Mouse (Mus musculus) forebrain, embryonic 14.5 days (tissue): ENCODE results near the gene Add3. TPM values are rescaled to one million over a fixed set of nuclear protein-coding genes. Genes with fewer than 3 reads are reported as not detected.

Experiments
- ATAC-seq: fragments of 200-750 bp; cut with Nextera tagmentation; 2 replicates; pipeline ENCODE4 v1.8.0; 2017; ENCODE audit warnings: mild to moderate bottlenecking, moderate library complexity
- DNase-seq: peaks from one replicate; pipeline ENCODE4 v3.0.0-alpha.2; 2015; ENCODE audit warnings: low spot score
- H3K27ac ChIP-seq: fragments of 300-500 bp; sonication (generic); 2 replicates; pipeline ENCODE4 v1.5.1; 2014; ENCODE audit warnings: low read depth, mild to moderate bottlenecking, control low read depth, low read length, moderate library complexity
- H3K27me3 ChIP-seq: fragments of 300-500 bp; sonication (generic); replicated peaks from 2 replicates; pipeline ENCODE4 v1.6.1; 2014; ENCODE audit warnings: low read length, control low read depth, mixed read lengths; ENCODE audit not compliant: control insufficient read depth, insufficient read depth
- H3K36me3 ChIP-seq: fragments of 300-500 bp; sonication (generic); 2 replicates; pipeline ENCODE4 v1.6.1; 2014; ENCODE audit warnings: low read length, control low read depth; ENCODE audit not compliant: control insufficient read depth, insufficient read depth
- H3K4me1 ChIP-seq: fragments of 300-500 bp; sonication (generic); 2 replicates; pipeline ENCODE4 v1.6.1; 2014; ENCODE audit warnings: antibody characterized with exemption, low read length, control low read depth; ENCODE audit not compliant: control insufficient read depth, insufficient read depth
- H3K4me2 ChIP-seq: fragments of 300-500 bp; sonication (generic); 2 replicates; pipeline ENCODE4 v1.6.1; 2014; ENCODE audit warnings: mild to moderate bottlenecking, control low read depth, low read length
- H3K4me3 ChIP-seq: fragments of 300-500 bp; sonication (generic); 2 replicates; pipeline ENCODE4 v1.5.1; 2014; ENCODE audit warnings: low read depth, low read length, control low read depth
- H3K9ac ChIP-seq: fragments of 300-500 bp; sonication (generic); 2 replicates; pipeline ENCODE4 v1.6.1; 2014; ENCODE audit warnings: mild to moderate bottlenecking, low read length, control low read depth, moderate library complexity
- H3K9me3 ChIP-seq: fragments of 300-500 bp; sonication (generic); replicated peaks from 2 replicates; pipeline ENCODE4 v1.6.1; 2016; ENCODE audit warnings: low read length, control low read depth, mixed read lengths; ENCODE audit not compliant: control insufficient read depth
- WGBS: fragments of 180-500 bp; shearing (Covaris S2); extraction: QIAGEN DNeasy Blood & Tissue Kit; methylation state at CpG from one replicate; pipeline ENCODE4 v1.1.7; 2014; 5-methylcytosine and 5-hydroxymethylcytosine counted together
- polyA plus RNA-seq: library from polyadenylated mRNA; unstranded; fragments of >200 nt; fragmentation: Nextera tagmentation; extraction: Ambion mirVana; gene quantifications from 2 replicates; pipeline ENCODE4 v1.2.1, GENCODE M21; 2014

Gene Add3
- polyA plus RNA-seq, 1 experiment from 2014 or later, result 25.2 TPM

DNA sequence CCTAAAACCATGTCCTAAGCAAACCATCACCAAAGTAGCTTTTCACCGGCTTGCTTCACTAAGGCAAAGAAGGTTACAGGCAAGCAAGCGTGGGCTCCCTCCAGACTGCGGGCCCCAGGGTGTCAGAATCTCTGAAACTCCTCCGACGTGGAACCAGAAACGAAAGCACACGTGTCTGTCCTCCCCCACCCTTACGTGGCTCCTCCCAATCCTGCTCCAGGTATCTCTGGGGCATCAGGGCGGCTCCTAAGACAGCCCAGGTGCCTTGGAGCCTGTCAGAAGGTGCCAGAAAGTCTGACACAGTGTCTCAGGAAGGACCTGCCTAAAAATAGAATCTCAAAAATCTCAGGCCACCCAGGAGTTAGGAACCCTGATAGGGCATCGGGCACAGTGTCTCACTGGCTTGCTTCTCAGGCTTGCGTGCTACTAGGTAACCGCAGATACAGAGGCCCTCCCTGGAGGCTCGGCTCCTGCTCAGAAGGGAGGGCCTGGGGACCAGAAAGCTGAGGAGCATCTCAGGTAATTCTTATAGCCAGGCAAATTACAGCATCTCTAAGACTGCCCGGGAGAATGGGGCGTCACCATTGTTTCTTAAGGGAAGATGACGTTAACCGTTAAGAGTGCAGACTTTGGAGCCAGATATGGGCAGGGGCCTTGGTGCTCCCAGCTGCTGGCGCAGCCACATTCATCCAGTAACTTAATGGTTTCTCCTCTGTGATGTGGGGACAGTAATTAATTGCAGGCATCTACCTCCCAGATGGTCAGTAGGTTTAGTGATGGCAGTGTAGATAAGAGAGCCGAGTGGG lies 136.9 kb downstream of the Add3 start:
- Histone ChIP-seq H3K4me2 (no peak overlapping the region), H3K9me3 (no peaks in the 10 kb centered on the region), H3K36me3 (no peaks in the 10 kb centered on the region), H3K27me3 (no peaks in the 10 kb centered on the region), H3K9ac (no peak overlapping the region), H3K4me3 (no peak overlapping the region), H3K27ac (no peak overlapping the region), H3K4me1 (peaks cover 5% of the 10 kb centered on the region; the same call in 1 of the 2 replicates)
- no peak for DNase-seq
- 78% methylated on average over 19 of the region's 19 CpGs for WGBS
- no peak for ATAC-seq

DNA sequence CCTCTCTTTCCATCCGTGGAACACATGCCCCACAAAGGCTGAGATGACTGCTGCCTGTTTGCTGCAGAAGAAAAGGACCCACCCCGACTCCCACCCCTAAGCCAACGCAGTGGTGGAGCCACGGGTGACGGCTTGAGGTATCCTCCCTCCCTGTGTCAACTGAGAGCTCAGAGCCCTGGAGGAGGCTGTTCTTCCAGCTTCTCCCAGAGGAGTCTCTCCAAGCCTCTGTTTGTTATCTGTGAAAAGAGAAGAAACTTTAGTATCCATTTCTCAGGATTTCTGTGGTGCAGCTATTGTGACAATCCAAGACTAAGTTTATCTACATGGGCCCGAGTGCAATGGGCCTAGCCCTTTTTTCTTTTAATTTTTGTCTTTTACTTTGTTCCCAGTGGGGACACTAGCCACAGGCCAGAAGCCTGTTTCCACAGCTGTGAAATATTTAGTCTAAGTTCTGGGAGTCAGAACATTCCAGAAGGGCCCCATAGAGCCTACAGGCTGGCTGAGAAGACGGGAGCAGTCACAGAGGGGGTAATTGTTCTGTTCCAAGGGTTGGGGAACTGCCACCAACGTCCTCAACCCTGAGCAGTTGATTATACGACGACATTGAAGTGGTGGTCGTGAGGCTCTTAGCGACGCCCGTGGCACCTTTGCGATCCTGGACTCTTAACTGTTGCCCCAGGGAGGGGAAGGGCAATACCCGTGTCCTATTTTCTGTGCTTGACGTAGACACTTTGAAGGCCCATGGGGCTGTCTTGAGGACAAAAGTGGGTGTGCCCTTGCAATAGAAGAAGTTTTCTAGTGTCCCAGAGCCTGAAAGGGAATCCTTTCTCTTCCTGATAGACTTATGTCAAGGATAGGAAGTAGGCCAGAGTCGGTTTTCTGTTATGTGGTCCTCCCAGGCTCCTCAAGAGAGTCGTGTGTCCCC lies 138.5 kb downstream of the Add3 start:
- Histone ChIP-seq H3K9ac (no peak overlapping the region), H3K27me3 (no peaks in the 10 kb centered on the region), H3K4me1 (peaks cover 7% of the 10 kb centered on the region; the same call in 1 of the 2 replicates), H3K27ac (no peak overlapping the region), H3K9me3 (no peaks in the 10 kb centered on the region), H3K36me3 (no peaks in the 10 kb centered on the region), H3K4me3 (no peak overlapping the region), H3K4me2 (no peak overlapping the region)
- ATAC-seq (no peak), DNase-seq (no peak)
- WGBS, result 74% methylated on average over 19 of the region's 19 CpGs

DNA sequence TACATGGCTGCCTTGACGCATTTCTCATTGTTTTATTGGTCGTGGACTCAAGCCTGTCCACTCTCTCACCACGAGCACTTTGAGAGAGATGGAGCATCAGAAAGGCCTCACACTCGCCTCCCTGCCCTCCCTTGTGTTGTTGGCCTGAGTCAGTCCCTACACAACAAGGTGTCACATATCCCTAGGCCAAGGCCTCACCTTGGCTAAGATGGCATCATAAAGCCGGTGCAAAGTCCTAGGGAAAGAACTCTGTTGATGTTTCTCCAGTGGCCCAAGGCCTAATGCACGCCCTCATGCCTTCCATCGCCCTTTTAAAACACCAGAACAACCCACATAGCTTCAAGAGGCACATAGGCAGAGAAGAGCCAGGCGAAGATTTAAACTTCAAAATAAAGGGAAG lies 140.0 kb downstream of the Add3 start:
- ATAC-seq (no peak), DNase-seq (no peak)
- H3K4me1 ChIP-seq, result peaks cover 19% of the 10 kb centered on the region
- no peak overlapping the region for H3K4me3 ChIP-seq
- no peak overlapping the region for H3K27ac ChIP-seq
- H3K4me2 ChIP-seq, result no peak overlapping the region
- H3K27me3 ChIP-seq, result no peaks in the 10 kb centered on the region
- WGBS, result 89% methylated on average over 8 of the region's 8 CpGs
- H3K9ac ChIP-seq, result no peak overlapping the region
- no peaks in the 10 kb centered on the region for H3K36me3 ChIP-seq
- no peaks in the 10 kb centered on the region for H3K9me3 ChIP-seq

DNA sequence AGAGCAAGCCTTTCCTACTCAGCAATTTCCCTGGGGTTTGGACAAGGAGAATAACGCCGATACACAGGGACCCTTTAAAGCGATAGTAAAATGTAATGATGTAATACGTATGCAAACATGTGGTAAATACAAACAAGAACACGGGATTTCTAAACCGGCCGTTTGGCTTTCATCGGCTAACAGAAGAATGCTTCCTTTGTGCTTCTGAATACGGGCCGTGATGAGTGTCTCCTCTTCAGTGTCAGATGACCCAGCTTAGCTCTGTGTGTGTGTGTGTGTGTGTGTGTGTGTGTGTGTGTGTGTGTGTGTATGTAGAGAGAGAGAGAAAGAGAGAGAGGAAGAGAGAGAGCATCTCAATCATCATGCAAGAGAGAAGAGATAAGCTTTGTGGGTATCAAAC lies 142.3 kb downstream of the Add3 start:
- Histone ChIP-seq H3K4me3 (no peak overlapping the region), H3K36me3 (no peaks in the 10 kb centered on the region), H3K9ac (no peak overlapping the region), H3K9me3 (no peaks in the 10 kb centered on the region), H3K27ac (no peak overlapping the region), H3K4me2 (no peak overlapping the region), H3K27me3 (no peaks in the 10 kb centered on the region), H3K4me1 (peaks cover 20% of the 10 kb centered on the region)
- WGBS, result 24% methylated on average over 10 of the region's 10 CpGs
- ATAC-seq (no peak), DNase-seq (peak; percentile 49)

DNA sequence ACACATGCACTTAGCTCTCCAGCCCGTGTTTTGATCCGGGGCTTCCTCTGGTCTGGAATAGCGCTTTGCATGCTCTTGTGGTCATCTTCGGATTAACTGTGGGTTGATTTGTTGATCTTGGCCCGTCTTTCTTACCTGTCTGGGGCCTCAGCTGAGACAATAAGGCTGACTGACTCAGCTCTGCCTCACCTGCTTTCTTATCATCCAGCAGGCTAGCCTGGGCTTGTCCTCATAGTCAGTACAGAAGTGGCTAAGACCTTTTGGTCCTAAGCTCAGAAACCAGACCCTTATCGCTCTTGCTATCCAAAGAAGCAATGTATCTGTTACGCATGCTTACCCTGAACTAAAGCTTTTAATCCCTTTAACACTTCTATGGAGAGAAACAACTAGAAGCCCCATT lies 143.5 kb downstream of the Add3 start:
- H3K27ac ChIP-seq, result no peak overlapping the region
- 79% methylated on average over 7 of the region's 7 CpGs for WGBS
- H3K27me3 ChIP-seq, result no peaks in the 10 kb centered on the region
- H3K9me3 ChIP-seq, result no peaks in the 10 kb centered on the region
- no peak overlapping the region for H3K4me3 ChIP-seq
- ATAC-seq (no peak), DNase-seq (no peak)
- H3K4me1 ChIP-seq, result peaks cover 20% of the 10 kb centered on the region
- no peak overlapping the region for H3K9ac ChIP-seq
- H3K36me3 ChIP-seq, result no peaks in the 10 kb centered on the region
- no peak overlapping the region for H3K4me2 ChIP-seq

DNA sequence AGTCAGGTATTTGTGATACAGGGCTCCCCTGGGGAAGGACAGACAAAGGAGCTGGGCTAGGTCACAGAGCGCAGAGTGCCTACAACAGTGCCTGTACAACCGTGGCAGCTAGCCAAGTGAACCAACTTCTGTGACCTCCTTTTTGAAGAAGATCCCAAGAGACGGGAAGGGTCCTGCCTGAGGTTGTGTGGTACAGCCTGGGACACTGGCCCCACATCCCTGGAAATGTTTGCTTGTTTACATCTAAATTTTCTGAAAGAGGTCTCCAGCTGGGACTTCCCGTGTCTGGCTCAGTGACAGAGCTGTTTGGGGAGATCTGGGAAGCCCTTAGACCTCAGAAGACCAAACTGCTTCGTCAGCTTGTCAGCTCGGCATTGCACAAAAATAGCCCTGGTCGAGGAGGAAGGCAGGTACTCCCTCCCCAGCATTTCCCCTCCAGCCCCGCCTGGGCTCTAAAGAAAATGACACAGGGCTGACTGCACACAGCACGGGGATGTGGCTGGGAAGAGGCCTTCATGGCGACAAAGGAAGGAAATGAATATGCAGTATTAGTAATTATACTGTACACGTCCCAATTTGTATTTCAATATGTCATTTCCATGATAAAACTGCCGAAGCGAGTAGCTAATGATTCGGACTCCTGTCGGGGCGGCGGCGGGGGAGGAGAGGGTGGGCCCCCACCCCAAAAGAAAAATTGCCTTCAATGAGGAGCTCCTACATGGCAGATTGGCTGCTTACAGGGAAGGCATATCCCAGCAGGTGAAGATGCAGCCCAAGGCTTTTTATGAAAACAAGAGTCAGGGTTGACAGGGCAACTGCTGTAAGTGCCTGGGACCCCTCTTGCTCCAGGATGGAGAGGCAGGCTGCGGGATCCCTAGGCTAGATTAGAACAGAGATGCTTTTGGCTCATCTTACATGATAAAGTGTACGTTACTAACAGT lies 144.3 kb downstream of the Add3 start:
- Histone ChIP-seq H3K4me3 (no peak overlapping the region), H3K4me2 (peak overlapping the region; percentile 28; the same call in 1 of the 2 replicates), H3K36me3 (no peaks in the 10 kb centered on the region), H3K9ac (peak overlapping the region; percentile 43; the same call in 1 of the 2 replicates), H3K27ac (peak overlapping the region; percentile 68; the same call in 1 of the 2 replicates), H3K9me3 (no peaks in the 10 kb centered on the region), H3K4me1 (peaks cover 20% of the 10 kb centered on the region), H3K27me3 (no peaks in the 10 kb centered on the region)
- 17% methylated on average over 20 of the region's 20 CpGs for WGBS
- DNase-seq, result peak; percentile 69
- ATAC-seq, result peak; percentile 92

DNA sequence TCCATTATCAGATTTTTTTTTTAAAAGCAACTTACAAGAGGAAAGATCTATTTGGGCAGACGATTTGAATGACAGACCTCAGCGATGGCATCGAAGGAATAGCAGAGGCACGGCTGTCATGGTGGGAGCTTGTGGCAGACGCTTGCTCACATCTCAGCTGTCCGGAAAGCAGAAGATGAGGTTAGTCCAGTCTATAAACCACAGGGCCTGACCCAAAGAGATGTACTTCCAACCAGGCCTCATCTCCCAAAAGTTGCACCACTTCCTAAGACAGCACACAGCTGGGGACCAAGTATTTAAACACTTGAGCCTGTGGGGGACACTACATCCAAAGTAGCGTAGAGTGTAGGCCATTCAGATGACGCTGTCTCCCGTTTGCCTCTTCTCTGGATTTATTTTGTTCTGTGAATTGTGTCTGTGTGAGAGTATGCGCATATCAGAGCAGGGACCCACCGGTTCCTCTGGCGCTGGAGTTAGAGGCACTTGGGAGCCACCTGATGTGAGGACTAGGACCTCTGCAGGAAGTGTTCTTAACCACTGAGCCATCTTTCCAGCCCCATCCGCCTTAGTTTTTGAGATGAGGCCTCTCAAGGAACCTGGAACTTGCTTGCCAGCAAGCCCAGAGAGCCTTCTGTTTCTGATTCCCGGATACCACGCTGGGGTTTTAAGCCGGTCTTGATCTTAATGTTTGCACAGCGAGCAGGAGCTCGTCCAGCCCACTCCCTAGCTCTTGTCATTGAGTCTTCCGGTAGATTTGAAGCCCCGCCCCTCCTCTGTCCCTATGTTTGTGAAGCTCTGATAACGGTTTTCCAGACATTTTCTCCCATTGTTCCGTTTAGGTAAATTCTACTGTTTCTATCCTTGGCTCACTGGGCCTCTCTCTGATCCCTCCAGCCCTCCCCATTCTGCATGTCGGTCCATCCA lies 156.3 kb downstream of the Add3 start:
- DNase-seq (no peak), ATAC-seq (no peak)
- WGBS, result 78% methylated on average over 23 of the region's 23 CpGs
- Histone ChIP-seq H3K9me3 (no peaks in the 10 kb centered on the region), H3K4me2 (no peak overlapping the region), H3K4me1 (no peaks in the 10 kb centered on the region), H3K9ac (no peak overlapping the region), H3K4me3 (no peak overlapping the region), H3K36me3 (no peaks in the 10 kb centered on the region), H3K27me3 (no peaks in the 10 kb centered on the region), H3K27ac (no peak overlapping the region)
